Mouse (Mus musculus) E14TG2a.4 (cell line): ENCODE measurements around the gene Psmb9.

Source experiments
- H3K27me3 ChIP-seq: 2 replicates; pipeline ENCODE4 v1.6.1; 2014; ENCODE audit warnings: low read length, control low read depth; ENCODE audit not compliant: insufficient read depth
- H3K36me3 ChIP-seq: 2 replicates; pipeline ENCODE4 v1.6.1; 2014; ENCODE audit warnings: low read length, control low read depth; ENCODE audit not compliant: insufficient read depth
- H3K4me1 ChIP-seq: replicated peaks from 2 replicates; pipeline ENCODE4 v1.6.1; 2014; ENCODE audit warnings: low read depth, low read length, control low read depth
- H3K4me3 ChIP-seq: replicated peaks from 2 replicates; pipeline ENCODE4 v1.5.1; 2014; ENCODE audit warnings: mild to moderate bottlenecking, low read length
- H3K9me3 ChIP-seq: 2 replicates; pipeline ENCODE4 v1.6.1; 2014; ENCODE audit warnings: low read length, control low read depth
- CTCF ChIP-seq: conservative IDR thresholded peaks from 2 replicates; pipeline ENCODE4 v1.5.1; 2014; ENCODE audit warnings: low read length
- NANOG ChIP-seq: IDR thresholded peaks from 2 replicates; pipeline ENCODE4 v1.6.1; 2014; ENCODE audit warnings: borderline replicate concordance, low read length, mixed read lengths
- POU5F1 ChIP-seq: IDR thresholded peaks from 2 replicates; pipeline ENCODE4 v1.6.1; 2014; ENCODE audit warnings: low read length, borderline replicate concordance

Gene Psmb9

GRCm38 (mm10) chr17:34194723-34195122 is 7.2 kb upstream of the Psmb9 start:
- H3K9me3 ChIP-seq: peaks cover 7% of the 10 kb centered on the region; the same call in 1 of the 2 replicates
- no peak overlapping the region for H3K4me3 ChIP-seq
- no peaks in the 10 kb centered on the region for H3K36me3 ChIP-seq
- TF ChIP-seq NANOG: no peak
- H3K27me3 ChIP-seq: peaks cover 88% of the 10 kb centered on the region
- H3K4me1 ChIP-seq: peaks cover 48% of the 10 kb centered on the region

GRCm38 (mm10) chr17:34193468-34193867 is 5.9 kb upstream of the Psmb9 start:
- H3K36me3 ChIP-seq: no peaks in the 10 kb centered on the region
- H3K27me3 ChIP-seq: peaks cover 91% of the 10 kb centered on the region
- H3K4me1 ChIP-seq: peaks cover 53% of the 10 kb centered on the region
- H3K4me3 ChIP-seq: no peak overlapping the region
- TF ChIP-seq POU5F1 (no peak), NANOG (no peak), CTCF (no peak)
- H3K9me3 ChIP-seq: peaks cover 2% of the 10 kb centered on the region; the same call in 1 of the 2 replicates

- Histone ChIP-seq H3K4me1 (peaks cover 52% of the 10 kb centered on the region), H3K36me3 (no peaks in the 10 kb centered on the region), H3K27me3 (peaks cover 91% of the 10 kb centered on the region), H3K4me3 (no peak overlapping the region), H3K9me3 (no peaks in the 10 kb centered on the region)
- TF ChIP-seq CTCF (no peak), POU5F1 (no peak), NANOG (no peak)
Observed at GRCm38 (mm10) chr17:34192852-34193251, 5.3 kb upstream of the Psmb9 start.

- peaks cover 50% of the 10 kb centered on the region for H3K4me1 ChIP-seq
- H3K36me3 ChIP-seq: no peaks in the 10 kb centered on the region
- peaks cover 93% of the 10 kb centered on the region for H3K27me3 ChIP-seq
- no peak overlapping the region for H3K4me3 ChIP-seq
- no peaks in the 10 kb centered on the region for H3K9me3 ChIP-seq
- TF ChIP-seq NANOG: no peak
- TF ChIP-seq POU5F1: no peak
- TF ChIP-seq CTCF: no peak
Observed at GRCm38 (mm10) chr17:34188986-34189385, 1.4 kb upstream of the Psmb9 start.

- H3K4me1 ChIP-seq: peaks cover 53% of the 10 kb centered on the region
- H3K9me3 ChIP-seq: no peaks in the 10 kb centered on the region
- H3K27me3 ChIP-seq: peaks cover 94% of the 10 kb centered on the region
- H3K4me3 ChIP-seq: peak overlapping the region; percentile 79
- no peaks in the 10 kb centered on the region for H3K36me3 ChIP-seq
- TF ChIP-seq POU5F1: no peak
- no peak for TF ChIP-seq CTCF
- TF ChIP-seq NANOG: no peak
Observed at GRCm38 (mm10) chr17:34188010-34188409, 446 bp upstream of the Psmb9 start.

GRCm38 (mm10) chr17:34186885-34187260 is 691 bp downstream of the Psmb9 start:
- Histone ChIP-seq H3K9me3 (no peaks in the 10 kb centered on the region), H3K4me1 (peaks cover 47% of the 10 kb centered on the region), H3K36me3 (no peaks in the 10 kb centered on the region), H3K27me3 (peaks cover 88% of the 10 kb centered on the region), H3K4me3 (peak overlapping the region; percentile 79)
- no peak for TF ChIP-seq NANOG
- no peak for TF ChIP-seq CTCF
- no peak for TF ChIP-seq POU5F1

DNA sequence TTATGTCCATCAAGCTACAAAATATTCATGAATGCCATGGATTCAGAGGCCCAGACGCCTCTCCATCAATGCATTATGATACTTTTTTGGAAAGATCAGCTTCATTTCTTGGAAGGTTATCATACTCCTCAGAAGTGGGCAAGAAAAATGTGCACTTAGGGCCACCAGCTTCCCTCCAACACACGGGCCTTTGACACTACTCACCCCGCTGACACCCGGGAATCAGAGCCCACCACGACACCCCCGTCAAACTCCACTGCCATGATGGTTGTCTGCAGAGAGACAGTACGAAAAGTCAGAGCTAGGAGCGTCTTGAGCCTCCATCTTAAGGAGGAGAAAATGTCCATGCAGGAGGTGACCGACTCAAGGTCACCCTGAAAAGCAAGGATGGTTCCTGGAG is 2.0 kb downstream of the Psmb9 start:
- Histone ChIP-seq H3K36me3 (no peaks in the 10 kb centered on the region), H3K4me3 (no peak overlapping the region), H3K4me1 (peaks cover 44% of the 10 kb centered on the region), H3K9me3 (no peaks in the 10 kb centered on the region), H3K27me3 (peaks cover 76% of the 10 kb centered on the region)
- TF ChIP-seq NANOG (no peak), POU5F1 (no peak), CTCF (no peak)

DNA sequence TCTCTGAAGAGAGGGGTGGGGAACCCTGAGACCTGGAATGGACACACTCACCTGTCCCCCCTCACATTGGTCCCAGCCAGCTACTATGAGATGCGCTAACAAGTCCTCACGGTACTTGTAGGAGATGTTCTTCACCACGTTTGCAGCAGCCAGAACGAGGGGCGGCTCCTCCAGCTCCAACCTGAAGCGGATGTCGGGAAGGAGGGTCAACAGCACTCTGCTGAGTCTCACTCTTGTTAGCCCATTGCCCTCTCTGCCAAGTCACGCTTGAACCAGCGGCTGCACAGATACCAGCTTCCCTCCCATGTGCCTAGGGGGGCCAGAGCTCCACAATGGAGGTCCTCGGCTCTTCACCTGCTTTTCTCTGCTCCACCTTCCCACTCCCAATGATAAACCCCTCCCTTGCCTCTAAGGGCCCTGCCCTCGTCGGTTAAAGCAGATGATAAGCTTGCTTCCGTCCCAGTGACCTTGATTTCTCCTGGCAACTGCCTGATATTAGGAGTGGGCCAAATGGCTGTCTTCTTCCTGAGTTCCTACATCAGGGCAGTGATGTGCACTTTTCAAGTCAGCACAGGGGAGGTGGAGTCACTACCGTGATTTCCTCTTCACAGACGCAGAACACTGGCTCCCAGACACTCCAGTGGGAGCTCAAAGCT is 3.9 kb downstream of the Psmb9 start:
- Histone ChIP-seq H3K36me3 (no peaks in the 10 kb centered on the region), H3K27me3 (peaks cover 60% of the 10 kb centered on the region), H3K4me3 (no peak overlapping the region), H3K9me3 (no peaks in the 10 kb centered on the region), H3K4me1 (peaks cover 29% of the 10 kb centered on the region)
- TF ChIP-seq CTCF (no peak), NANOG (no peak), POU5F1 (no peak)
